Mouse (Mus musculus) C2C12 (cell line): ENCODE data around the gene Olfr510. TPM values are rescaled to one million over a fixed set of nuclear protein-coding genes. Genes with fewer than 3 reads are reported as not detected.
"Not testable (repeated sequence)": the region's sequence is repeated elsewhere in the genome, so short reads cannot be mapped to it uniquely, and the experiment has no call there.

ENCODE experiments used
- H3K27me3 ChIP-seq: one replicate; pipeline ENCODE4 v1.6.1; 2011; ENCODE audit not compliant: control insufficient read depth, insufficient read depth, insufficient read length
- H3K36me3 ChIP-seq: one replicate; pipeline ENCODE4 v1.6.1; 2011; ENCODE audit not compliant: control insufficient read depth, insufficient read depth
- H3K4me3 ChIP-seq: one replicate; pipeline ENCODE4 v1.5.1; 2011; ENCODE audit warnings: mild to moderate bottlenecking, control low read depth; ENCODE audit not compliant: poor library complexity, insufficient read depth, severe bottlenecking
- H3K79me2 ChIP-seq: one replicate; pipeline ENCODE4 v1.6.1; 2011; ENCODE audit not compliant: control insufficient read depth, insufficient read depth
- H3K79me3 ChIP-seq: one replicate; pipeline ENCODE4 v1.6.1; 2011; ENCODE audit warnings: low read depth, control low read depth
- H3ac ChIP-seq: one replicate; pipeline ENCODE3; 2011; ENCODE audit warnings: low read depth; ENCODE audit not compliant: control insufficient read depth, insufficient read length
- CEBPB ChIP-seq: IDR thresholded peaks from one replicate; pipeline ENCODE4 v1.6.1; 2011; ENCODE audit warnings: low read depth, mild to moderate bottlenecking, control low read depth, moderate library complexity
- CTCF ChIP-seq: IDR thresholded peaks from one replicate; pipeline ENCODE4 v1.5.1; 2011; ENCODE audit not compliant: control insufficient read depth, insufficient read depth, insufficient read length
- FOSL1 ChIP-seq: IDR thresholded peaks from one replicate; pipeline ENCODE4 v1.8.0; 2011; ENCODE audit warnings: mild to moderate bottlenecking, low read length; ENCODE audit not compliant: poor library complexity, insufficient read depth, severe bottlenecking
- MAX ChIP-seq: IDR thresholded peaks from one replicate; pipeline ENCODE4 v1.6.1; 2011; ENCODE audit warnings: mild to moderate bottlenecking, control low read depth
- MYOD1 ChIP-seq: IDR thresholded peaks from one replicate; pipeline ENCODE4 v1.6.1; 2011; ENCODE audit warnings: low read depth; ENCODE audit not compliant: control insufficient read depth, insufficient read length
- MYOG ChIP-seq: IDR thresholded peaks from one replicate; pipeline ENCODE4 v1.6.1; 2011; ENCODE audit not compliant: control insufficient read depth, insufficient read length; ENCODE audit errors: extremely low read depth
- USF1 ChIP-seq: IDR thresholded peaks from one replicate; pipeline ENCODE4 v1.6.1; 2011; ENCODE audit warnings: low read depth, mild to moderate bottlenecking, control low read depth, moderate library complexity
- long read RNA-seq, 2 experiments: library from polyadenylated mRNA; unstranded; transcript quantifications; one replicate each; pipeline ENCODE4 v2.0.0; 2019 to 2020
- polyA plus RNA-seq: library from polyadenylated mRNA; unstranded; fragments of >200 nt; fragmentation: generic; extraction: Trizol; gene quantifications from one replicate; pipeline ENCODE4 v1.2.1, GENCODE M21; 2012; ENCODE audit warnings: missing spikeins

The Olfr510 gene
- not detected for polyA plus RNA-seq
- long read RNA-seq, experiment 1: 0 reads
- long read RNA-seq, experiment 2: 0 reads

DNA sequence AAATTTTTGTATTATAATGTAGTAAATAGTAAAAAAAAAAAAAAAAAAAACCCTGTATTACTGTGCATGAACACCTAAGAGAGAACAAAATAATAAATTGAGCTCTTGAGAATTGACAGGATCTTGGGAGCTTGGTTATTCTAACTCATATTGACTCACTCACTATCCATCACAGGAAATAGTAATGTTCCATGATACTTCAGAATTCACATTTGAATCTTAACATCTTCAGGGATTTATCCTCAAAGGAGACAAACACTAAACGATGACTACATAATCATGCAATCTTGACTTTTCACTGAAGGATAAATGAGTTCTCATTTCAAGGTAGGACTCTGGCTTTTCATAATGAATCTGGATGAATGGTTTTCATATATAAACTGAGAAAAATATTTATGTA, at the start of gene Olfr510:
Olfr510 (plus strand) TSS at position 301 of the 400 bp plus-strand sequence.
- TF ChIP-seq USF1 (no peak), CEBPB (no peak), MAX (no peak), MYOG (no peak), FOSL1 (no peak), CTCF (no peak), MYOD1 (no peak)
- Histone ChIP-seq H3K79me2 (no peaks in the 10 kb centered on the region), H3K4me3 (no peak within 1 kb of the TSS), H3K36me3 (no peaks in the 10 kb centered on the region), H3K27me3 (no peaks in the 10 kb centered on the region), H3K79me3 (no peaks in the 10 kb centered on the region), H3ac (no peak within 1 kb of the TSS)

DNA sequence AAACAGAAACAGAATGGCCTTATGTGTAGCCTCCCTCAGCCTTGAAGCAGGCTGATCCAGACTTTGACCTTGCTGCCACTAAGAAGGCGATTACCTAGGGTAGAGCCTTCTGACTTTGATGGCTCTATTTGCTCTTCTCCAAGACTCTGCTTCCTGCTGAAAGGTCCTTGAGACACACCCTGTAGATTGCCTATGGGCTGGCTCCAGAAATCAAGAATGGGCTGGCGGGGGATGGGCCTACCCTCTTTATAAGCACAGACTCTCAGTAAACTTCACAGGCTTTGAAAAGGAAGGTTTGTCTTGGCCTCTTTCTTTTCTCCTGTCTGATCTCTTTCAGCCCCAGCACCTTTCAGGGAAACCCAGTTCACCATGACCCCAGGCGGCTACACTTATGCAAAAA, 49.4 kb upstream of the Olfr510 start:
- H3K4me3 ChIP-seq, H3K79me2 ChIP-seq, H3K27me3 ChIP-seq, H3ac ChIP-seq, H3K36me3 ChIP-seq, H3K79me3 ChIP-seq: not testable (repeated sequence)

DNA sequence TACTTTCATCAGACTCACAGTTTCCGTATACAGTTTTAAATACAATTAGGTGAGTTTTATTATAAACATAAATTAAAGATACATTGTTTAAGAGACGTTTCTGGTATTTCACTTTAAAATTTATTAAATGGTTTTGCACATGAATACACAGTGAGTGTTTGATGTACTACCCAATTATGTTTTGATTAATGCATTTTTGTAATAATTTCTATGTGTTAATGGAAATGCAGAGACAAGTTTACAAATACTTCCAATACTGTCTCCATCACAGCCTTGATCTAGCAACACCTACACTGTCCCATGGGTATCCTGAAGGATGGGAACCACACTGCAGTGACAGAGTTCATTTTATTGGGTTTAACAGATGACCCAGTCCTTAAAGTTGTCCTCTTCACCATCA, 44.7 kb upstream of the Olfr510 start, which contains the start of gene Olfr507:
Olfr507 (plus strand) TSS at position 301 of the 400 bp plus-strand sequence.
- no peaks in the 10 kb centered on the region for H3K36me3 ChIP-seq
- H3K79me2 ChIP-seq: no peaks in the 10 kb centered on the region
- no peak within 1 kb of the TSS for H3ac ChIP-seq
- H3K79me3 ChIP-seq: no peaks in the 10 kb centered on the region
- H3K4me3 ChIP-seq: no peak within 1 kb of the TSS
- TF ChIP-seq FOSL1 (no peak), CEBPB (no peak), MYOD1 (no peak), MYOG (no peak), CTCF (no peak), USF1 (no peak), MAX (no peak)
- no peaks in the 10 kb centered on the region for H3K27me3 ChIP-seq

DNA sequence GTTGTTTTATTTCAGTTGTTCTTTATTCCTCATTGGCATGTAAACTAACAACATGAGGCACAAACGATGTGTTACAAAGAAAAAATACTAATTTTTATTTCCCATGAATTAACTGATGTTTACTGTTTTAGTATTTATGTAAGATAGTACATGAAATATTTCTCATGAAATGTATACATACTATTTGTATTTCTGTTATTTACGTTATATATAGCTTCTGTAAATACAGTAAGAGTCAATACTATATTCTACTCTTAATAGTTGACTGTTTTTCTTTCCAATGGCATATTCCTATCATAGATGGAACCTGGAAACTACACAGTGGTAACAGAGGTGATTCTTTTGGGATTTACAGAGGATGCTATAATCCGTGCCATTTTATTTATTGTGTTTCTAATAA, 36.5 kb upstream of the Olfr510 start, which contains the start of gene Olfr508:
Olfr508 (plus strand) TSS at position 301 of the 400 bp plus-strand sequence.
- Histone ChIP-seq H3K4me3 (no peak within 1 kb of the TSS), H3K79me3 (no peaks in the 10 kb centered on the region), H3K27me3 (no peaks in the 10 kb centered on the region), H3ac (no peak within 1 kb of the TSS), H3K36me3 (no peaks in the 10 kb centered on the region), H3K79me2 (no peaks in the 10 kb centered on the region)
- TF ChIP-seq CEBPB (no peak), MYOG (no peak), MAX (no peak), FOSL1 (no peak), MYOD1 (no peak), CTCF (no peak), USF1 (no peak)

DNA sequence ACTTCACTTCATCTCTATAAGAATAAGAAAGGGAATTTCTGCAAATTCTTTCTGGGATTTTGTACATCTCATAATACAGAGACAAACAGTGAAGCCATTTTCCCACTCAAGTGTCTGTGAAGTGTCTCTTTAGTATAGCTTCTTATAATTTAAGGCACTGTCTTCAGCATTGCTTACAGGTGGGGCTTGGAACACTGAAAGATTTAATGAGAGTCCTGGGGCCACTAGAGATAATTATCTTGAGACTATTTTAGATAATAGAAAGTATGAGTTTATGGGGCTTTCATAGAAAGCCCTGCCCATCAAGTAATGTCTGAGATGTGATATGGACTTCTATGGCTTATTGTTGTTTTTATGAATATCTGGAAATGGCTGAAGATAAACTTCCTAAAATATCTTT, 14.4 kb upstream of the Olfr510 start, which contains the start of gene Olfr509:
Olfr509 (minus strand) TSS at position 101 of the 400 bp plus-strand sequence.
- Histone ChIP-seq H3K27me3 (no peaks in the 10 kb centered on the region), H3K4me3 (no peak within 1 kb of the TSS), H3ac (no peak within 1 kb of the TSS), H3K79me2 (no peaks in the 10 kb centered on the region), H3K79me3 (no peaks in the 10 kb centered on the region), H3K36me3 (no peaks in the 10 kb centered on the region)
- TF ChIP-seq MYOG (no peak), MAX (no peak), CTCF (no peak), USF1 (no peak), FOSL1 (no peak), MYOD1 (no peak), CEBPB (no peak)

DNA sequence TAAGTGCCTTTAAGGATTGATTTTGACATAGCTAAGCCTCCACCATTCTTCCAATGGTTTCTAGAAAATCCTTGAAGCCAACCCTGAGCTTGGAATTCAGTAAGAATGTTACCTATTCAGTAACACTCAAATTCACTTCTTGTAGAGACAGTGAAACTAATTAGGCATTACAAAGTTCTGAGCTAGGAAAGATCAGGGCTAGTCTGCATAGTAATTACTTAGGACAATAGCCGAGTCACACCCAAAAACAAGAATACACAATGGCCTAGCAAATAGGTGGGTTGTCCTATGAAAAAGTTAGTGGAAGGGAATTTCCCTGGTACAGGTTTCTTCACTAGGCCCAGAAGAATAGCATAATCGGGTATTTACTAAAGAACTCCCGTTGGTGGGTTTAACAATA, 3.8 kb upstream of the Olfr510 start:
- Histone ChIP-seq H3K27me3 (no peaks in the 10 kb centered on the region), H3K79me2 (no peaks in the 10 kb centered on the region), H3ac (no peak overlapping the region), H3K79me3 (no peaks in the 10 kb centered on the region), H3K36me3 (no peaks in the 10 kb centered on the region), H3K4me3 (no peak overlapping the region)
- TF ChIP-seq USF1 (no peak), FOSL1 (no peak), CTCF (no peak), MAX (no peak), CEBPB (no peak), MYOD1 (no peak), MYOG (no peak)
